Mouse (Mus musculus): ENCODE measurements at regions not wholly inside any gene's neighbourhood (a gene's known extent, or its start where the extent isn't known, plus 50 kb on each side); places are given as distances from the start of the nearest gene placed in this dataset.

GRCm38 (mm10) chr1:55836750-55837149 lies 431.0 kb downstream of the Plcl1 start:
- H3K4me3 ChIP-seq (ENCODE audit: control insufficient read depth, low read depth, low read length): no peak overlapping the region
- H3K4me1 ChIP-seq (ENCODE audit: control insufficient read depth, insufficient read depth, low read length): no peaks in the 10 kb centered on the region
- H3K36me3 ChIP-seq (ENCODE audit: control insufficient read depth, insufficient read depth, low read length): no peaks in the 10 kb centered on the region
- H3K27me3 ChIP-seq (ENCODE audit: control insufficient read depth, insufficient read depth, low read length): no peaks in the 10 kb centered on the region
- TF ChIP-seq POLR2A (IDR thresholded peaks at IDR 0.05; ENCODE audit: control insufficient read depth, low read depth, low read length): no peak
- no peak overlapping the region for H3K27ac ChIP-seq (ENCODE audit: control insufficient read depth, insufficient read depth, low read depth, low read length)

GRCm38 (mm10) chr1:55837366-55837765 lies 431.6 kb downstream of the Plcl1 start:
- Histone ChIP-seq H3K4me3 (ENCODE audit: control insufficient read depth, low read depth, low read length) (no peak overlapping the region), H3K4me1 (ENCODE audit: control insufficient read depth, insufficient read depth, low read length) (no peaks in the 10 kb centered on the region), H3K27ac (ENCODE audit: control insufficient read depth, insufficient read depth, low read depth, low read length) (no peak overlapping the region), H3K27me3 (ENCODE audit: control insufficient read depth, insufficient read depth, low read length) (no peaks in the 10 kb centered on the region), H3K36me3 (ENCODE audit: control insufficient read depth, insufficient read depth, low read length) (no peaks in the 10 kb centered on the region)
- TF ChIP-seq POLR2A (IDR thresholded peaks at IDR 0.05; ENCODE audit: control insufficient read depth, low read depth, low read length): no peak
- TF ChIP-seq CTCF (IDR thresholded peaks at IDR 0.05; ENCODE audit: control insufficient read depth, insufficient read depth, insufficient replicate concordance, low read depth, low read length): no peak

- Histone ChIP-seq H3K4me3 (ENCODE audit: control insufficient read depth, low read depth, low read length) (no peak overlapping the region), H3K27ac (ENCODE audit: control insufficient read depth, insufficient read depth, low read depth, low read length) (no peak overlapping the region), H3K36me3 (ENCODE audit: control insufficient read depth, insufficient read depth, low read length) (no peaks in the 10 kb centered on the region), H3K27me3 (ENCODE audit: control insufficient read depth, insufficient read depth, low read length) (no peaks in the 10 kb centered on the region), H3K4me1 (ENCODE audit: control insufficient read depth, insufficient read depth, low read length) (no peaks in the 10 kb centered on the region)
- TF ChIP-seq POLR2A (IDR thresholded peaks at IDR 0.05; ENCODE audit: control insufficient read depth, low read depth, low read length) (no peak), CTCF (IDR thresholded peaks at IDR 0.05; ENCODE audit: control insufficient read depth, insufficient read depth, insufficient replicate concordance, low read depth, low read length) (peak; percentile 43; the same call in 1 of the 2 replicates)
These were observed 432.4 kb downstream of the Plcl1 start for GRCm38 (mm10) chr1:55838168-55838567.

GRCm38 (mm10) chr1:55848806-55849205 lies 443.1 kb downstream of the Plcl1 start:
- H3K27ac ChIP-seq (ENCODE audit: control insufficient read depth, insufficient read depth, low read depth, low read length): no peak overlapping the region
- no peaks in the 10 kb centered on the region for H3K4me1 ChIP-seq (ENCODE audit: control insufficient read depth, insufficient read depth, low read length)
- TF ChIP-seq CTCF (IDR thresholded peaks at IDR 0.05; ENCODE audit: control insufficient read depth, insufficient read depth, insufficient replicate concordance, low read depth, low read length): no peak
- TF ChIP-seq POLR2A (IDR thresholded peaks at IDR 0.05; ENCODE audit: control insufficient read depth, low read depth, low read length): no peak
- H3K4me3 ChIP-seq (ENCODE audit: control insufficient read depth, low read depth, low read length): no peak overlapping the region
- H3K36me3 ChIP-seq (ENCODE audit: control insufficient read depth, insufficient read depth, low read length): no peaks in the 10 kb centered on the region
- no peaks in the 10 kb centered on the region for H3K27me3 ChIP-seq (ENCODE audit: control insufficient read depth, insufficient read depth, low read length)

GRCm38 (mm10) chr1:55852354-55852753 lies 446.6 kb downstream of the Plcl1 start:
- Histone ChIP-seq H3K27ac (ENCODE audit: control insufficient read depth, insufficient read depth, low read depth, low read length) (no peak overlapping the region), H3K36me3 (ENCODE audit: control insufficient read depth, insufficient read depth, low read length) (no peaks in the 10 kb centered on the region)

DNA sequence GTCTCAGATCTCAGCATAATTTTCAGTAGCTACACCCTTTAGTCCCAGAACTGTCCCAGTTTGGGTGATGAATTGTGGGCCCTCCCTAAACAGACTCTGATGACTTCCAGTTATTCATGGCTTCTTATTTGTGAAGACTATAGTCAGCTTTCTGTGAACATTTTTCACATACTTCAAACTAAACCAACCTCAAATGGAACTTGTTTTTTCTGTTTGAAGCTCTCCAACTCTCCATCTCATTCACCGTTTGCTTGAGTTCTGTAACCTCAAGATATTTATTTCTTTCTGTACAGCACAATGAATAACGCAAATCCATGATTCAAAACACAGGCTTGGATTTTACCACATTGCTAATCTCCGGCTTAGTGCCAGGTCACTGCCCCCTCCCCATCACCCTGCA lies 453.4 kb downstream of the Plcl1 start:
- Histone ChIP-seq H3K36me3 (ENCODE audit: control insufficient read depth, insufficient read depth, low read length) (no peaks in the 10 kb centered on the region), H3K27ac (ENCODE audit: control insufficient read depth, insufficient read depth, low read depth, low read length) (no peak overlapping the region), H3K27me3 (ENCODE audit: control insufficient read depth, insufficient read depth, low read length) (no peaks in the 10 kb centered on the region), H3K4me1 (ENCODE audit: control insufficient read depth, insufficient read depth, low read length) (no peaks in the 10 kb centered on the region), H3K4me3 (ENCODE audit: control insufficient read depth, low read depth, low read length) (no peak overlapping the region)
- TF ChIP-seq CTCF (IDR thresholded peaks at IDR 0.05; ENCODE audit: control insufficient read depth, insufficient read depth, insufficient replicate concordance, low read depth, low read length) (no peak), POLR2A (IDR thresholded peaks at IDR 0.05; ENCODE audit: control insufficient read depth, low read depth, low read length) (no peak)

More at GRCm38 (mm10) chr1:55852354-55852753, 446.6 kb downstream of the Plcl1 start:
- TF ChIP-seq POLR2A (IDR thresholded peaks at IDR 0.05; ENCODE audit: control insufficient read depth, low read depth, low read length) (no peak), CTCF (IDR thresholded peaks at IDR 0.05; ENCODE audit: control insufficient read depth, insufficient read depth, insufficient replicate concordance, low read depth, low read length) (no peak)
- Histone ChIP-seq H3K4me1 (ENCODE audit: control insufficient read depth, insufficient read depth, low read length) (no peaks in the 10 kb centered on the region), H3K4me3 (ENCODE audit: control insufficient read depth, low read depth, low read length) (no peak overlapping the region), H3K27me3 (ENCODE audit: control insufficient read depth, insufficient read depth, low read length) (no peaks in the 10 kb centered on the region)

- H3K4me3 ChIP-seq (ENCODE audit: control insufficient read depth, low read depth, low read length): no peak overlapping the region
- TF ChIP-seq CTCF (IDR thresholded peaks at IDR 0.05; ENCODE audit: control insufficient read depth, insufficient read depth, insufficient replicate concordance, low read depth, low read length) (no peak), POLR2A (IDR thresholded peaks at IDR 0.05; ENCODE audit: control insufficient read depth, low read depth, low read length) (no peak)
- no peaks in the 10 kb centered on the region for H3K4me1 ChIP-seq (ENCODE audit: control insufficient read depth, insufficient read depth, low read length)
- no peaks in the 10 kb centered on the region for H3K36me3 ChIP-seq (ENCODE audit: control insufficient read depth, insufficient read depth, low read length)
- no peaks in the 10 kb centered on the region for H3K27me3 ChIP-seq (ENCODE audit: control insufficient read depth, insufficient read depth, low read length)
- no peak overlapping the region for H3K27ac ChIP-seq (ENCODE audit: control insufficient read depth, insufficient read depth, low read depth, low read length)
These were observed 457.4 kb downstream of the Plcl1 start for GRCm38 (mm10) chr1:55863113-55863512.

GRCm38 (mm10) chr1:55865274-55865673 lies 459.6 kb downstream of the Plcl1 start:
- Histone ChIP-seq H3K4me3 (ENCODE audit: control insufficient read depth, low read depth, low read length) (no peak overlapping the region), H3K4me1 (ENCODE audit: control insufficient read depth, insufficient read depth, low read length) (no peaks in the 10 kb centered on the region), H3K27me3 (ENCODE audit: control insufficient read depth, insufficient read depth, low read length) (no peaks in the 10 kb centered on the region), H3K36me3 (ENCODE audit: control insufficient read depth, insufficient read depth, low read length) (no peaks in the 10 kb centered on the region), H3K27ac (ENCODE audit: control insufficient read depth, insufficient read depth, low read depth, low read length) (no peak overlapping the region)
- TF ChIP-seq POLR2A (IDR thresholded peaks at IDR 0.05; ENCODE audit: control insufficient read depth, low read depth, low read length) (no peak), CTCF (IDR thresholded peaks at IDR 0.05; ENCODE audit: control insufficient read depth, insufficient read depth, insufficient replicate concordance, low read depth, low read length) (no peak)

All from testis, adult 2 months (tissue).